Mouse (Mus musculus) fibroblast of lung, adult 2 months (primary cell): ENCODE results near the gene Gm11096.

Experiments used
- DNase-seq: peaks from one replicate; pipeline ENCODE4 v3.0.0-alpha.2; 2011; ENCODE audit warnings: low read depth

The Gm11096 gene

GRCm38 (mm10) chr17:81480351-81481161, 39.0 kb downstream of the Gm11096 start:
- no peak for DNase-seq

GRCm38 (mm10) chr17:81481843-81482490, 40.4 kb downstream of the Gm11096 start:
- no peak for DNase-seq

GRCm38 (mm10) chr17:81486388-81486787, 44.8 kb downstream of the Gm11096 start:
- no peak for DNase-seq
